Mouse (Mus musculus) olfactory bulb, adult 2 months (tissue): Measurements from ENCODE around the gene Ggct.

Experiments
- CTCF ChIP-seq: fragments of 200-500 bp; IDR thresholded peaks from 2 replicates; pipeline ENCODE4 v1.5.1; 2012; ENCODE audit warnings: low read depth, mild to moderate bottlenecking, low read length, moderate library complexity; ENCODE audit not compliant: insufficient read depth
- POLR2A ChIP-seq: fragments of 200-500 bp; IDR thresholded peaks from 2 replicates; pipeline ENCODE4 v1.6.1; 2012; ENCODE audit warnings: mild to moderate bottlenecking, low read depth, low read length, moderate library complexity; ENCODE audit not compliant: insufficient read depth

- TF ChIP-seq CTCF (no peak), POLR2A (no peak)
Measured at GRCm38 (mm10) chr6:54940126-54940525, 52.6 kb downstream of the Ggct start.
